Mouse (Mus musculus) ES-Bruce4 (cell line): ENCODE results near the gene Setd7. TPM values are rescaled to one million over a fixed set of nuclear protein-coding genes. Genes with fewer than 3 reads are reported as not detected.

ENCODE experiments used
- H3K27ac ChIP-seq: 2 replicates; pipeline ENCODE4 v1.5.1; 2012; ENCODE audit warnings: low read length, inconsistent platforms; ENCODE audit not compliant: insufficient read depth
- H3K27me3 ChIP-seq: 2 replicates; pipeline ENCODE4 v1.6.1; 2012; ENCODE audit warnings: mild to moderate bottlenecking, low read length, inconsistent platforms; ENCODE audit not compliant: control insufficient read depth, poor library complexity, insufficient read depth, severe bottlenecking
- H3K36me3 ChIP-seq: 2 replicates; pipeline ENCODE4 v1.6.1; 2012; ENCODE audit warnings: inconsistent platforms, mild to moderate bottlenecking, low read length, moderate library complexity; ENCODE audit not compliant: control insufficient read depth, poor library complexity, insufficient read depth, severe bottlenecking
- H3K4me1 ChIP-seq: one replicate; pipeline ENCODE4 v1.8.1; 2011; ENCODE audit warnings: low read length; ENCODE audit not compliant: control insufficient read depth, insufficient read depth
- H3K4me3 ChIP-seq: 2 replicates; pipeline ENCODE4 v1.5.1; 2011; ENCODE audit warnings: low read depth, mild to moderate bottlenecking, low read length
- H3K9ac ChIP-seq: 2 replicates; pipeline ENCODE4 v1.6.1; 2012; ENCODE audit warnings: low read depth, mild to moderate bottlenecking, inconsistent platforms; ENCODE audit not compliant: poor library complexity, severe bottlenecking
- H3K9me3 ChIP-seq: replicated peaks from 2 replicates; pipeline ENCODE4 v1.6.1; 2012; ENCODE audit warnings: mild to moderate bottlenecking, low read length, inconsistent platforms; ENCODE audit not compliant: control insufficient read depth, poor library complexity, insufficient read depth, severe bottlenecking
- CTCF ChIP-seq: IDR thresholded peaks from one replicate; pipeline ENCODE4 v1.8.1; 2011; ENCODE audit warnings: low read depth, low read length
- EP300 ChIP-seq: IDR thresholded peaks from 2 replicates; pipeline ENCODE4 v1.6.1; 2011; ENCODE audit warnings: low read depth, low read length; ENCODE audit not compliant: insufficient read depth
- POLR2A ChIP-seq: IDR thresholded peaks from one replicate; pipeline ENCODE4 v1.8.1; 2011; ENCODE audit warnings: low read length; ENCODE audit not compliant: insufficient read depth
- polyA plus RNA-seq: library from polyadenylated mRNA; stranded (reverse); fragments of >200 nt; gene quantifications from 2 replicates; pipeline ENCODE4 v1.2.4, GENCODE M21; 2011; ENCODE audit warnings: low read depth; ENCODE audit not compliant: missing spikeins, insufficient read depth, insufficient read length

Setd7 gene
- polyA plus RNA-seq, 1 experiment: 46.1 TPM

DNA sequence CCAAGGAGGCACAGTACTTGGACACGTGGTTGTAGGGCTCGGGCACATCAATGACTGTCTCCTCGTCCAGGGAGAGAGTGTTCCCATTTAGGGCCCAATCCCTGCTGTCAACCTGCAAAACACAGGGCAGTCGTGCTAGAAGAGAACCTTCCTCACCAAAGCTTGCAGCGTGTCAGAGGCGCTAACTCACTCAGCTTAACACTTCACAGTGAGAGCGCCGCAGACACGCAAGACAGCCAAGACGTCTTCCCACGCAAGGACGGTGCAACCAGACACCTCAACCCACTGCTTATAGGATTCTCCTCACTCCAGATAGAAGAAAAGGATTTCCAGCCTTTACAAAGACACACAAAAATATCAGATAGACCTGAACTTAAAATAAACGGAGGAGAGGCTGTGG lies 33.8 kb downstream of the Setd7 start:
- H3K27me3 ChIP-seq: no peaks in the 10 kb centered on the region
- no peak overlapping the region for H3K4me3 ChIP-seq
- H3K9me3 ChIP-seq: no peaks in the 10 kb centered on the region
- no peaks in the 10 kb centered on the region for H3K36me3 ChIP-seq
- TF ChIP-seq EP300 (no peak), CTCF (no peak), POLR2A (no peak)
- no peak overlapping the region for H3K9ac ChIP-seq
- no peaks in the 10 kb centered on the region for H3K4me1 ChIP-seq
- no peak overlapping the region for H3K27ac ChIP-seq

DNA sequence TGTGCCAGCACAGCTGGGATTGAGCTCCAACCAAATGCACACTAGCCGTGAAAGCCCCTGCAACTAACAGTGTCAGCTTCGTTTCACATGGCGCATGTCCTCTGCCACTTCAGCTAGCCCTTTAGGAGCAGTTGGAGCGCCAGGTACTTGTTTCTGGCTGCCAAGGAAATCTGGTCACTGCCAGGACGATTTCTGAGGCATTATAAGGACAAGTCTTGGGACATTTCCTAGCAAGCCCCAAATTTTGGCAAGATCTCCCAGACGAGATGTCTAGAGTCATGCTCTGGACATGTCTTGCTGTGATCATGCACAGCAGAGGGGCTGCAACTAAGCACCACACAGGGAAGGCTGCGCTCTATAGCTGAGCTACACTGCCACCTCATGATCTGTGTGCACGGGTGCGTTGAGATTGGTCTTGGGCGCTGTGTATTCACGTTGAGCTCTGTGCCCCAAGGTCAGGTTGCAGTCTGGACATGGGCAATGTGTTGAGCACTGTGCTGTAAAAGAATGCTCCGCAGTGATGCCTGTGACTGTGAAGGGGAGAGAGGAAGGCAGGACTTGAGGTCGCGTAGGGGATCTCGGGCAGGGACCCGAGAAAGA lies 35.4 kb downstream of the Setd7 start:
- Histone ChIP-seq H3K9ac (no peak overlapping the region), H3K4me1 (no peaks in the 10 kb centered on the region), H3K27me3 (no peaks in the 10 kb centered on the region), H3K9me3 (no peaks in the 10 kb centered on the region), H3K27ac (peak overlapping the region; percentile 0; the same call in 1 of the 2 replicates), H3K4me3 (no peak overlapping the region), H3K36me3 (no peaks in the 10 kb centered on the region; the same call in 1 of the 2 replicates)
- TF ChIP-seq EP300 (no peak), POLR2A (no peak), CTCF (no peak)

DNA sequence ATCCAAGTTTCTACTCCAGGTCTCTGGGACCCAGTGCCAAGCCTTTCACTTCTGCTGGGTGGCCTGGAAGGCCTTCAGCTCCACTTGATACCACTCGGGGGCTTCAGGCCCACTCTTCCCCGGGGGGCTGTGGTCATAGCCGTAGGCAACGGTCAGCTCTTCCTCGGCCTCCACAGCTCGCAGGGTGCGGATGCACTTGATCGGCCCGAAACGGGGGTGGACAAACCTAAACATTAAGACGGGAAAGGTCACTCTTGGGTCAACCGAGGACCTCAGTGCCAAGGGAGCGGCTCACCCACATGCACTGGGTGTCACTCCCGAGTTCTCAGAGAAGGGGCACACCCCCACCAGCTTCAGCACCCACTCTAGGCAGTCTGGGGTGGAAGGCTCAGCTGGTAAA lies 39.4 kb downstream of the Setd7 start:
- no peaks in the 10 kb centered on the region; the same call in 1 of the 2 replicates for H3K36me3 ChIP-seq

DNA sequence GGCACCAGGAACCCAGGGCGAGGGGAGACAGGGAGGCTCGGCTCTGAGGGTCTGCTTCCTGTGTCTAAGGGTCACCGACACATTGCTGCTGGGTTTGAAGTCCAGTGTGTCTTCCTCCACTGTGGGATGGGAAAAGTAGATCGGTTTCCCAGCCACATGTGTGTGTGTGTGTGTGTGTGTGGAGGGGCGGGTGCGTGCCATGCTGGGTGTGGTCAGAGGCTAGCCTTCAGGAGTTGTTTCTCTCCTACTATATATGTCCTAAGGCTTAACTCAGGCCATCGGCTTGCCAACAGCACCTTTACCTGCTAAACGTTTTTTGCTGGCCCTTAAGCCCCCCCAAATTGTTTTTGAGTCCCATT lies 41.9 kb downstream of the Setd7 start:
- H3K9ac ChIP-seq: no peak overlapping the region
- no peaks in the 10 kb centered on the region for H3K27me3 ChIP-seq
- no peak overlapping the region for H3K4me3 ChIP-seq
- no peak for TF ChIP-seq CTCF
- TF ChIP-seq EP300: no peak
- no peak for TF ChIP-seq POLR2A
- H3K27ac ChIP-seq: no peak overlapping the region
- no peaks in the 10 kb centered on the region; the same call in 1 of the 2 replicates for H3K36me3 ChIP-seq
- H3K9me3 ChIP-seq: no peaks in the 10 kb centered on the region
- no peaks in the 10 kb centered on the region for H3K4me1 ChIP-seq

More for the DNA sequence above, 39.4 kb downstream of the Setd7 start:
- Histone ChIP-seq H3K9me3 (no peaks in the 10 kb centered on the region), H3K27me3 (no peaks in the 10 kb centered on the region), H3K9ac (no peak overlapping the region), H3K27ac (no peak overlapping the region), H3K4me3 (no peak overlapping the region), H3K4me1 (no peaks in the 10 kb centered on the region)
- TF ChIP-seq EP300: no peak
- TF ChIP-seq POLR2A: no peak
- TF ChIP-seq CTCF: no peak

DNA sequence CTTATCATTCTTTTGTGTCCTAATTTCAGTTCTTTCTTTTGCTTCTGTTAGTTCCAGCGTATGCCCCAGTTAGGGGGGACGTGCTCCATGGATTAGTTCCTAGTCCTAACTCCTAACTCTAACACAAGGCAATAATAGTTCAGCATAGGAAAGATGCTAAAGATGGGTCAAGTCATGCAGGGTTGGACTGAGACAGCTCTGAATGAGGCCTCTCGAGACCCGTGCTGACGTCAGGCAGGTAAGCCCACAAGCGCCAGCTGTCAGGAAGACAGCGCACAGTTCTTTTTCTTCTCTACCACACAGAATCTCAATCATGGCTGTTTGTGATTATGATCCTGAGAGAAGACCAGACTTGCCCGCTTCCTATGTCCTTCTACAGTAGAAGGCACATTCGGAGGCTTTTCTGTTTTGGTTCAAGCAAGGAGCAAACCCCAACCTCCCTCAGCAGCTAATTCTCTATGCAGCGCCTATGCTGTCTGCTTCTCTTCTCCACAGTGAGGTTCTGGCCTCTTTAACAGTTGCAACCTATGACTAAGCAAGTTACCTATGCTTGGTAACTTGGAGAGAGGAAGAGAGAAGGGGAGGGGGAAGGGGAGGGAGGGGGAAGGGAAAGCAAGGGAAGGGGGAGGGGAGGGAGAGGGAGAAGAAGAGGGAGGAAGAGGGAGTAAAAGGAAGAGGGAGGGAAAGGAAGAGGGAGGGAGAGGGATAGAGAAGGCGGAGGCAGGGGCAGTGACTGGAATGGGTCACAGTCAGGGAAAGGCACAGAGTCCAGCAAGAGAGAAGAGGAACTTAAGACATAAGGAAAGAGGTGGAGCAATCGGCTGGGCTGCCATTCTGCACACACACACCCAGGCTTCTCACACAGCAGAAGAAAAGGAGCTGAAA lies 42.6 kb downstream of the Setd7 start:
- Histone ChIP-seq H3K9me3 (no peaks in the 10 kb centered on the region), H3K4me1 (no peaks in the 10 kb centered on the region), H3K27ac (0 out of 2 replicates have a peak overlapping the region, but pooled peaks have one; percentile 7), H3K27me3 (no peaks in the 10 kb centered on the region), H3K9ac (no peak overlapping the region), H3K4me3 (no peak overlapping the region), H3K36me3 (no peaks in the 10 kb centered on the region; the same call in 1 of the 2 replicates)
- TF ChIP-seq POLR2A: no peak

DNA sequence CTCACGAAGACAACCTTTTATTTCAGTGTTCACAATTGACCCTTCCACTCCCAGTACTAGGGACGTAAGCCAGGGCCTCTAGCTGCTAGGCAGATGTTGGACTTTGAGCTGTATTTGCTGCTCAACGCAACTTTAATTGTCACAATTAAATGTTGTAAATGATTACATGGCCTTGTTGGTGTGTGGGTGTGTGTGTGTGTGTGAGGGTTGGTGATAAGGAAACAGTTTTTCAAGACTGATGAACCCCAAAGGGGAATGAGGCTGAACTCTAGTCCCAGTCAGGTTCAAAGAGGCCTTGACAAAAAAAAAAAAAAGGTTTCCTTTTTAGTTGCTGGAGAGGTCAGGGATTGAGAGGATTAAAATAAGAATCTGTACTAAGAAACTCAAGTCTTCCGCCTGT lies 43.2 kb downstream of the Setd7 start:
- no peaks in the 10 kb centered on the region for H3K9me3 ChIP-seq
- no peaks in the 10 kb centered on the region for H3K4me1 ChIP-seq
- no peaks in the 10 kb centered on the region for H3K27me3 ChIP-seq
- no peaks in the 10 kb centered on the region; the same call in 1 of the 2 replicates for H3K36me3 ChIP-seq
- no peak overlapping the region for H3K4me3 ChIP-seq
- H3K27ac ChIP-seq: no peak overlapping the region
- no peak overlapping the region for H3K9ac ChIP-seq
- TF ChIP-seq EP300: no peak
- no peak for TF ChIP-seq POLR2A
- TF ChIP-seq CTCF: no peak
